Mouse (Mus musculus): ENCODE measurements at regions not wholly inside any gene's neighbourhood (a gene's known extent, or its start where the extent isn't known, plus 50 kb on each side); places are given as distances from the start of the nearest gene placed in this dataset.

DNA sequence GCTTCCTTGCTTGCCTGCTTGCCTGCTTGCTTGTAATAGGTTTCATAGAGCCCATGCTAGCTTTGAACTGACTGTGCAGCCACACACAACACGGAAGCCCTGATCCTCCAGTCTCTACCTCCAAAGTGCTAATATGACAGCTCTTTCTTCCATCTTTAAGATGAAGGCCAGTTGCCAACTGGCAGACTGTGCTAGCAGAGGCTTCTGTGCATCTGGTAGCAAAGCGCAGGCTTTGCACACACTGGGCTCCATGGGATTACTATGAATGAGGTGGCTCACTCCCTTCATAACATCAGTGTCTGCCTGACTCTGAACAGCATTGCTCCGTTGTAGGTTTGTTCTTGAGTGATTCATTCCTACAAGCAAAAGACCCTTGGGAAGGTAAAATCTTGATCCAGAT lies 107.9 kb upstream of the Tmc3 start:
- DNase-seq (ENCODE audit: low spot score in 2 of 2), result no peak

DNA sequence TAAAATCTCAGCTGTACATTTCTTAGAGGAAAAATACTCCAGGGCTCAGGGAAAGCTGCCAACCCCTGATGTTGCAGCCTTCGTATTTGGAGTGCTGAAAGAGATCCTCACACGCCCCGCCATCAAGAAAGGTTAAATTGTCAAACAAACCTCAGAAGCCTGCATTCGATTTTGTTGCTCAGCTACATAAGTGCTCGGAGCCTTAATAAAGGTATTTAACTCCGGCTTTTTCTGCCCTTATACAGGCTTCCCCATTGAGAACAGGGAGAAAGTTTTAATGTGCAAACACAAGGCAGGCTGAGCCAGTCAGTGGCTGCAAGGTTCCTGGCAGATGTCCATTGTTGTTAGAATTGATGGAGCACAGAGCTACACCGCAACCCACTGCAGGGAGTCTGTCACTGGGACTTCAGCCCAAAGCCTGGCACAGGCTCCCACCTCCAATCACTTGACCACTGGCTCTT lies 107.0 kb upstream of the Tmc3 start:
- no peak for DNase-seq (ENCODE audit: low spot score in 2 of 2)

DNA sequence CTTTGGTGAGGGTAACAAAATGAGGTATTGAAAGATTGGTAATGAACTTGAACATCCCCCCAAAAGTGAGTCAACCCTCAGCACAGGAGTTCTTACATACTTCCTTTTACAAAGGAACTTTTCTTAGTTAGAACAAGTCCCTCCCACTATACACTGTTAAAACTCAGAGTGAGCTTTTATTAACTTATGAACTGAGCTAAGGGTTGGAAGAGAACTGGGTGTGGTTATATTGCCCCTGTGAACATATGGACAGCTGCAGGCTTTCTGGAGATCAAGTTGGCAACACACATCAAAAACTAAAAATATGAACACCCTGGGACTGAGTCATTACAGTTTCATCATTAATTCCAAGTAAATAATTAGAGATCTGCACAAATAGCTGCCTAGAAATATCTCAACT lies 103.1 kb upstream of the Tmc3 start:
- DNase-seq (ENCODE audit: low spot score in 2 of 2), result no peak

DNA sequence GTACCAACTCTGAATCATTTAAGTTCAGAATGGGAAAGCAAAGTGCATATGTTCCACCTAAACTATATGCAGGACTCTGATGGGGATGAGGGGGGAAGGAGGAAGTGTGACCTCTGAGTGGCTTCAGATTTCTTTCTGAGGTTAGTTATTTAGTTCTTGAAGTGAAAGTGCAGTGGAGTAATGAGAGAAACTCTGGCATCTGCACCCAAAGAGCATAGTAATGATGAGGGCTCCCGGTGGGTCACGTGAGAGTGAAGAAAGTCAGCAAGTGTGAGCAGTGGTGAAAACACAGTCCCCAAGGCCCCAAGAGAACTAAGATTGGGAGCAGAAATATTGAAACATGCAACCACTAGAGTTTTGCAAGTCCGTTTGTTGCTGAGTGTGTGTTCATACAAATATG lies 102.5 kb upstream of the Tmc3 start:
- DNase-seq (ENCODE audit: low spot score in 2 of 2), result no peak

DNA sequence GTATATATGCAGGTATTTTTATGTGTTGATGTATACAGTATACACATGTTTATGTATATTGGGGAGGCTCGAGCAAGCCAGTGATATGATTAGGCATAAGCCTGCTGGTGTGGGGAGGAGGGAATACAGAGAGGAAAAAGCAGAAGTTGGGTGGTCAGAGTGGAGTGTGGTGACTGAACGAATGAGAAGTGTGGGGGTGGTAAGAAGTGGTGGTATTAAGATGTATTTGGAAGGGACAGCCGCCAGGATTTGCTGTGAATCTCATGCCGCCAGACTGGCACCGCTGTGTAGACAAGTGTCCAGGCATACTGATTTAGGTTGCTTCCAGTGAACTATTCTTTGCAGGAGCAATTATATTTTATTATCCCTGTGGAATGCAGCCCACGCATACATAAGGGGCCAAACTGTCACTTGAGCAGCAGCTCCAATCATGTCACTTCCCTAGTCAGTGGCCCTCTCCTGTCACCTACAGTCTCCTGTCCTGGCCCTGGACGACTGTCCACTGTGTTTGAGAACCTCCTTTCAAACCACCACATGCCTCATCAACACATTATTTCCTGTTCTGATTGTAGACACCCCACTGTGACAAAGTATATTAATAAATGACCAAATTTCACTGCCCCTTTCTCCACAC lies 101.9 kb upstream of the Tmc3 start:
- DNase-seq (ENCODE audit: low spot score in 2 of 2), result no peak

DNA sequence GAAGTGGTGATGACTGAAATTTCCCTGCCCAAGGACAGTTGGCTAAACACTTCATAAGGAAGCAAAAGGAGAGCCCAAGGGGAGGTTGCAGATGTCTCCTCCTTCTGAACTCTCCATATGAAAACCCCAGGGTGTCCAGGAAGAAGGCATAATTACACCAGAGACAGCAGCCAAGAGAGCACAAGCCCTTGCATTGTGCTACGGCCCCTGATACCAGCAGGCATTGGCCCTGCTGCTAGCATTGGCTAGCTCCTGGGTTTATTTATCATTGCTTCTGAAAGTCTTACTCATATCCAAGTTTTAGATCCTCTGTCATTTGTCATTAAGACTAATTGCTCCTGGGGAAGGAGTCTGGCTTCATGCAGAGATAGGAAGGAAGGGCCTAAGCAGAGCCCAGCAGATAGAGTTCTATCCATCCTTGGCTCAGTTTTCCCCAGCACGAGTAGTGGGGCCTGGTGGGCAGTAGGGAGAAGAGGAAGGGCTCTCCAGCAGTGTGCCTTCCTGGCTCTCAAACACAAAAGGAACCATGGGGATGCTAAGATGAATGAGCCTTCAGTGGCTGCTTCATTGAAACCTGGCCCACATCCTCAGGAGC lies 98.5 kb upstream of the Tmc3 start:
- no peak for DNase-seq (ENCODE audit: low spot score in 2 of 2)

DNA sequence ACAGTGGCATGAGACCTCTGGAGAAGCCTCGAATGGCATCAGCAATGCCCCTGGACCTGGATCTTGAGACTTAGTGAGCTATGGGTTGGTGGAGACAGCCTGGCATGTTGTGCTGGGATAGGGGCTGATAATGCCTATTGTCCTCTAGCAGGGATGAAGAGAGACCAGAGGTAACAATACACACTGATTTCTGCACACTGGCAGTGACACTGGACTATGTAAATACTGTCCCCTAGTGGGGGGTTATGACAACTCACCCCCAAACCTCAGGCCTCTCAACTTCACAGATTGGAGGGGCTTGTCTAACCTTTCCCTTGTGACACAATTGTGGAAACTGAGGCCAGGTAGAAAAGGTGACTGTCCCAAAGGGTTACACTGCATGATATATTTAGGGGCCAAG lies 94.9 kb upstream of the Tmc3 start:
- DNase-seq (ENCODE audit: low spot score in 2 of 2), result no peak

DNA sequence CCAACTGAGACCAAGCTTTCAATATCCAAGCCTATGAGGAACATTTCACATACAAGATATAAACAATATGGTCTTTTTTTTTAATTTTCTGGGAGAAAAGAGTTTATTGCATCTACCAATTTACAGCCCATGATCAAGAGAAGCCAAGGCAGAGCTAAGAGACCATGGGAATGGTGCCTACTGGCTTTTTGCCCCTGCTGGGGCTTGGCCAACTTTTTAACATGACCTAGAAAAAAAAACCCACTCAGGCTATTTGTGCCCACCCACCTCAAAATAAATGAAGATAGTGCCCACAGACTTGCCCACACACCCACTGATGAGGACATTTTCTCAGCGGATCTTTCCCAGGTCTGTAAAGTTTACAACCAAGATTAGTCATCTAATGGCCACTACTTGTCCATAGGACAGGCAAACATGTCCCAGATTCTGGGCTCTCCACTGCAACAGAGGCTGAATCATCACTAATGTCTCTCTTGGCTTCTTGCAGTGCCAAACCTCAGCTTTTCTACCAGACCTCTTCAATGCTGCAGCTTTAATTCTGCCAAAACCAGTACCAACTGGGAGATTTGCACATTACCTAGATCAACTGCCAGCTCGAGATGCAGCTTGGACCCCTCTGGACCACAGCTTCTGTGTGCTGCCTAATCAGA lies 79.6 kb upstream of the Tmc3 start:
- no peak for DNase-seq (ENCODE audit: low spot score in 2 of 2)

DNA sequence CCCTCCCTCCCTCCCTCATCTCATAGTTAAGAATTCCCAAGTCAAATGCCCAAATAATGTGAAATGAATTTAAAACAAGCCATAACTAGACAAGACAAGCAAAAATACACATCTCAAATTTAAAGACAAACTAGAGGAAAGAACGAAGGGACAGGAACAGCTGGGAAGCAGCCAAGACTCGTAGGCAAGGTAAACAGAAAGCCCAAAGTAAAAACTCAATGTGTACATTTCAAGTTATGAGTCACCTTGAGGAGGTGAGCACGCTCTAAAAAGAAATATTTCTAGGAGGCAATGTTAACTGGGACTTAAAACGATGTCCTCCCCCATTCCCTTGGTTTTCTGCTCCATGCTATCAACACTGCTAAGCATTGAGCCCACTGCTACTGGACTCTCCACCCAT lies 68.4 kb upstream of the Tmc3 start:
- no peak for DNase-seq (ENCODE audit: low spot score in 2 of 2)

DNA sequence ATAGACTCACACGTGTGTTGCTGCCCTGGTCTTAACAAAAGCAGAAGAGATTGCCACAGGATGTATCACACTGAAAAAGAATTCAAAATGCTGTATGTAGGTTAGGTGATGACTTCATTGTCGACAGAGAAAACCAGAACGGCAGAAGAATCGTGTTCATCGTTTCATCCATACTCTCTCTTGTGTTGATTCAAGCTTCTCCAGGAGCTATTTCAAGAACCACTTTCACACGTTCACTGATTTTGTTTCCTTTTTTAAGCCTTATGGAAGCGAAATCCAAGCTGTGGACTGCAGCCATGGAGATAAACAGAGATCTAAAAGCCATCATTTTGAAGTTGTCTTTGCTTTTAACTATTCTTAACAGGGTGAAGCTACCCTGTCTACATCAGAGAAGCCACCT lies 63.2 kb upstream of the Tmc3 start:
- DNase-seq (ENCODE audit: low spot score in 2 of 2), result no peak

Data from urinary bladder, postnatal 4 days (tissue).